Mouse (Mus musculus) bone marrow, adult 2 months (tissue): ENCODE measurements around the gene Ndufb2.

ENCODE experiments used
- CTCF ChIP-seq: fragments of 200-500 bp; IDR thresholded peaks from 2 replicates; pipeline ENCODE4 v1.5.1; 2011; ENCODE audit warnings: low read length, control low read depth; ENCODE audit not compliant: control insufficient read depth, insufficient read depth
- POLR2A ChIP-seq: fragments of 200-500 bp; IDR thresholded peaks from 2 replicates; pipeline ENCODE4 v1.6.1; 2011; ENCODE audit warnings: low read depth, mild to moderate bottlenecking, control low read depth, low read length, borderline replicate concordance; ENCODE audit not compliant: control insufficient read depth

DNA sequence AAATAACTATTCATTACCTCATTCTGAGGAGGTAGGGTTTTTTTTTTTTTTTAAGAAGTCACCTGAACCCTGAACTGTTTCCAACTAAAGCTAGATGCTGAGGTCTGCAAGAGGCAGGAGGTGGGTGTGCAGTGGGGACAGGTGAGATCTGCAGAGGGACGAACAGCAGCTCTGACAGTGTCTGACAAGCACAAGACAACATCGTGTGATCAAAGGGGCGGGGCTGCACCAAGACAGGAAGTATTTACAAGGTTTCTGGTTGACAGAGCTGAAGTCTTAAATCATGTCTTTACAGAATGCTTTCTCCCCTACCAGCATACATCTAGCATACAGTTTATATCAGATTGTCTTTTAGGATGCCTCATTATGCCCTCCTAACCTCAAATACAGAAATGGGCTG is 14.5 kb downstream of the Ndufb2 start:
- TF ChIP-seq POLR2A (no peak), CTCF (no peak)
